8 mouse cellular contexts compared by ENCODE assay signal in genomic region chr17:88598056-88598420, GRCm38 (mm10). TPM values are rescaled to one million over a fixed set of nuclear protein-coding genes. Genes with fewer than 3 reads are reported as not detected.
DNase-seq lines count a peak whose midpoint lies in the region; ATAC-seq and TF ChIP-seq lines count a peak whose summit lies in the region.

No protein-coding gene starts in this region.

- H3K4me3 ChIP-seq in heart, adult 2 months: peak overlapping the region; percentile 69
- H3K4me3 ChIP-seq in C2C12 (ENCODE audit: insufficient read depth, poor library complexity, severe bottlenecking): peak overlapping the region; percentile 63
- H3K4me3 ChIP-seq in forebrain, embryonic 10.5 days: peak overlapping the region; percentile 66
- peak overlapping the region; percentile 46 to 53 for H3K4me3 ChIP-seq in liver, embryonic 14.5 days (ENCODE audit: insufficient read depth in 1 of 2, low read depth in 2 of 2, low read length in 2 of 2)

- peak overlapping the region; percentile 53 for H3K9ac ChIP-seq in heart, adult 2 months (ENCODE audit: low read depth, low read length)
- no peak overlapping the region for H3K9ac ChIP-seq in liver, embryonic 14.5 days (replicated peaks)

- H3K36me3 ChIP-seq in heart, adult 2 months (ENCODE audit: control insufficient read depth, insufficient read depth, low read length): peaks cover 6% of the 10 kb centered on the region; the same call in 1 of the 2 replicates
- no peaks in the 10 kb centered on the region for H3K36me3 ChIP-seq in C2C12 (ENCODE audit: control insufficient read depth, insufficient read depth)
- H3K36me3 ChIP-seq in forebrain, embryonic 10.5 days (replicated peaks): no peaks in the 10 kb centered on the region
- H3K36me3 ChIP-seq in liver, embryonic 14.5 days (replicated peaks; ENCODE audit: control insufficient read depth, insufficient read depth, low read depth): no peaks in the 10 kb centered on the region

- peak overlapping the region; percentile 68 for H3K4me2 ChIP-seq in liver, embryonic 14.5 days (ENCODE audit: low read depth)

- intact Hi-C loops in heart, adult 2 months (cut with DNase I): no loop called here
- intact Hi-C loops in heart, postnatal 14 days (cut with DNase I): loop anchor here (1.0 kb wide), 1 partner anchor 31 kb away; no protein-coding TSS in a partner anchor

- no peaks in the 10 kb centered on the region; the same call in 1 of the 2 replicates for H3K79me2 ChIP-seq in heart, adult 2 months (replicated peaks; ENCODE audit: control insufficient read depth, insufficient read depth, low read length)
- H3K79me2 ChIP-seq in C2C12 (ENCODE audit: control insufficient read depth, insufficient read depth): peaks cover 40% of the 10 kb centered on the region

- no peak for DNase-seq in heart, adult 2 months
- DNase-seq in heart, postnatal 14 days: no peak
- DNase-seq in forebrain, embryonic 10.5 days (ENCODE audit: extremely low spot score, low spot score): no peak
- DNase-seq in liver, embryonic 14.5 days (ENCODE audit: low read depth in 3 of 3, low spot score in 3 of 3): no peak
- no peak for DNase-seq in layer of hippocampus, postnatal 25 days (ENCODE audit: extremely low spot score in 1 of 2, low spot score in 1 of 2)
- DNase-seq in cerebellum, postnatal 4 days (ENCODE audit: low spot score in 2 of 2): no peak
- no peak for DNase-seq in layer of hippocampus, postnatal 14 days (ENCODE audit: low spot score in 2 of 2)

- H3ac ChIP-seq in C2C12 (ENCODE audit: control insufficient read depth, insufficient read length, low read depth): peak overlapping the region; percentile 97

- peaks cover 23% of the 10 kb centered on the region for H3K4me1 ChIP-seq in heart, adult 2 months (ENCODE audit: control insufficient read depth, insufficient read depth, low read length)
- peaks cover 36% of the 10 kb centered on the region for H3K4me1 ChIP-seq in forebrain, embryonic 10.5 days
- H3K4me1 ChIP-seq in liver, embryonic 14.5 days (replicated peaks; ENCODE audit: control insufficient read depth in 2 of 2, insufficient read depth in 2 of 2, low read length in 1 of 2): peaks cover 2 to 6% of the 10 kb centered on the region in 2 experiments; a peak in 2 of 4 replicates

- H3K9me3 ChIP-seq in forebrain, embryonic 10.5 days: no peaks in the 10 kb centered on the region
- H3K9me3 ChIP-seq in liver, embryonic 14.5 days (ENCODE audit: control insufficient read depth, low read length): no peaks in the 10 kb centered on the region

- H3K79me3 ChIP-seq in C2C12 (ENCODE audit: low read depth): peaks cover 13% of the 10 kb centered on the region

- no peak for ATAC-seq in liver, embryonic 14.5 days (ENCODE audit: insufficient read depth)

- peak overlapping the region; percentile 84 for H3K27ac ChIP-seq in heart, adult 2 months
- peak overlapping the region; percentile 88 for H3K27ac ChIP-seq in forebrain, embryonic 10.5 days
- H3K27ac ChIP-seq in liver, embryonic 14.5 days: no peak overlapping the region

- no peak for TF ChIP-seq EP300 in heart, adult 2 months (IDR thresholded peaks at IDR 0.05; ENCODE audit: insufficient read depth, low read depth, low read length)
- TF ChIP-seq EP300 in liver, embryonic 14.5 days (IDR thresholded peaks at IDR 0.05; ENCODE audit: low read depth): no peak

- no peaks in the 10 kb centered on the region for H3K27me3 ChIP-seq in heart, adult 2 months (ENCODE audit: control insufficient read depth, insufficient read depth, low read length)
- H3K27me3 ChIP-seq in C2C12 (ENCODE audit: control insufficient read depth, insufficient read depth, insufficient read length): no peaks in the 10 kb centered on the region
- H3K27me3 ChIP-seq in forebrain, embryonic 10.5 days (ENCODE audit: poor library complexity, severe bottlenecking): no peaks in the 10 kb centered on the region
- H3K27me3 ChIP-seq in liver, embryonic 14.5 days (ENCODE audit: control insufficient read depth, insufficient read depth, low read length): no peaks in the 10 kb centered on the region

- 16% methylated on average over 5 of the region's 5 CpGs for WGBS in heart, adult 2 months
- WGBS in forebrain, embryonic 10.5 days: 10% methylated on average over 5 of the region's 5 CpGs
- 19% methylated on average over 5 of the region's 5 CpGs for WGBS in liver, embryonic 14.5 days (ENCODE audit: insufficient replicate concordance)

- no peak for TF ChIP-seq POLR2A in heart, adult 2 months (IDR thresholded peaks at IDR 0.05; ENCODE audit: insufficient read depth, low read depth, low read length)

- no peak for TF ChIP-seq CTCF in heart, adult 2 months (IDR thresholded peaks at IDR 0.05)
- TF ChIP-seq CTCF in C2C12 (IDR thresholded peaks at IDR 0.05; ENCODE audit: control insufficient read depth, insufficient read depth, insufficient read length): no peak
- TF ChIP-seq CTCF in liver, embryonic 14.5 days (IDR thresholded peaks at IDR 0.05; ENCODE audit: low read depth): no peak

TF ChIP-seq in C2C12, 6 proteins besides CTCF, POLR2A, EP300 and RAD21:
- TF ChIP-seq FOSL1 (IDR thresholded peaks at IDR 0.05; ENCODE audit: insufficient read depth, low read length, poor library complexity, severe bottlenecking) (no peak), CEBPB (IDR thresholded peaks at IDR 0.05; ENCODE audit: low read depth) (no peak), MAX (IDR thresholded peaks at IDR 0.05) (no peak)

RNA-seq across cellular contexts. Expression of gene Ston1, which starts 0.6 kb away (rescaled TPM):
- 10 to 100 TPM; 18.9 to 21.8 TPM for total RNA-seq in heart, adult 2 months (2021)
- polyA plus RNA-seq in heart, adult 2 months (2012; rRNA removed): 9.4 and 16.8 TPM in 2 replicates
- total RNA-seq in heart, postnatal 14 days (2021): 10 to 100 TPM; 25.4 to 25.6 TPM
- polyA plus RNA-seq in C2C12 (2012; fragmentation: generic; extraction: Trizol): 34.6 TPM
- polyA plus RNA-seq in forebrain, embryonic 10.5 days (2016; fragmentation: Nextera tagmentation; extraction: Ambion mirVana): 1.2 and 1.4 TPM in 2 replicates
- 1.2 and 1.9 TPM in 2 replicates for polyA plus RNA-seq in liver, embryonic 14.5 days (2012; rRNA removed)
- polyA plus RNA-seq in liver, embryonic 14.5 days (2014; fragmentation: Nextera tagmentation; extraction: Ambion mirVana): 1.2 TPM in 2 replicates
- 10 to 100 TPM; 13.3 to 13.8 TPM for total RNA-seq in layer of hippocampus, postnatal 25 days (2021)
- total RNA-seq in layer of hippocampus, postnatal 14 days (2021): 10 to 100 TPM in 1 of 2 experiments, 1 to 10 TPM in 1; 7.5 to 10.3 TPM
